Mouse (Mus musculus) neural tube, embryonic 11.5 days (tissue): ENCODE measurements around the gene Cd1d1. TPM values are rescaled to one million over a fixed set of nuclear protein-coding genes. Genes with fewer than 3 reads are reported as not detected.

Source experiments
- ATAC-seq: fragments of 200-750 bp; cut with Nextera tagmentation; 2 replicates; pipeline ENCODE4 v1.8.0; 2017; ENCODE audit warnings: moderate number of reproducible peaks, mild to moderate bottlenecking, moderate TSS enrichment, moderate library complexity; ENCODE audit not compliant: insufficient read depth, low FRiP score, low TSS enrichment
- DNase-seq: peaks from one replicate; pipeline ENCODE4 v3.0.0-alpha.2; 2015; ENCODE audit warnings: low spot score
- H3K27ac ChIP-seq: fragments of 300-500 bp; sonication (generic); 2 replicates; pipeline ENCODE4 v1.5.1; 2014; ENCODE audit warnings: low read depth, mild to moderate bottlenecking, low read length
- H3K27me3 ChIP-seq: fragments of 300-500 bp; sonication (generic); 2 replicates; pipeline ENCODE4 v1.6.1; 2014; ENCODE audit warnings: mild to moderate bottlenecking, low read length, mixed read lengths; ENCODE audit not compliant: control insufficient read depth, insufficient read depth
- H3K36me3 ChIP-seq: fragments of 300-500 bp; sonication (generic); 2 replicates; pipeline ENCODE4 v1.6.1; 2014; ENCODE audit warnings: mild to moderate bottlenecking, low read length, moderate library complexity, mixed read lengths; ENCODE audit not compliant: control insufficient read depth, insufficient read depth
- H3K4me1 ChIP-seq: fragments of 300-500 bp; sonication (generic); 2 replicates; pipeline ENCODE4 v1.6.1; 2014; ENCODE audit warnings: low read length, mixed read lengths; ENCODE audit not compliant: control insufficient read depth, insufficient read depth
- H3K4me2 ChIP-seq: fragments of 300-500 bp; sonication (generic); 2 replicates; pipeline ENCODE4 v1.6.1; 2014; ENCODE audit warnings: low read depth, mild to moderate bottlenecking, moderate library complexity
- H3K4me3 ChIP-seq: fragments of 300-500 bp; sonication (generic); 2 replicates; pipeline ENCODE4 v1.5.1; 2014; ENCODE audit warnings: low read depth, low read length
- H3K9ac ChIP-seq: fragments of 300-500 bp; sonication (generic); 2 replicates; pipeline ENCODE4 v1.6.1; 2014; ENCODE audit warnings: mild to moderate bottlenecking, low read length
- H3K9me3 ChIP-seq: fragments of 300-500 bp; sonication (generic); 2 replicates; pipeline ENCODE4 v1.6.1; 2016; ENCODE audit warnings: low read length; ENCODE audit not compliant: control insufficient read depth
- WGBS: fragments of 180-500 bp; shearing (Covaris S2); extraction: QIAGEN DNeasy Blood & Tissue Kit; methylation state at CpG from one replicate; pipeline ENCODE4 v1.1.7; 2014; 5-methylcytosine and 5-hydroxymethylcytosine counted together
- polyA plus RNA-seq: library from polyadenylated mRNA; unstranded; fragments of >200 nt; fragmentation: Nextera tagmentation; extraction: Ambion mirVana; gene quantifications from 2 replicates; pipeline ENCODE4 v1.2.1, GENCODE M21; 2014

The Cd1d1 gene
- 26.9 and 32.0 TPM in 2 replicates for polyA plus RNA-seq

DNA sequence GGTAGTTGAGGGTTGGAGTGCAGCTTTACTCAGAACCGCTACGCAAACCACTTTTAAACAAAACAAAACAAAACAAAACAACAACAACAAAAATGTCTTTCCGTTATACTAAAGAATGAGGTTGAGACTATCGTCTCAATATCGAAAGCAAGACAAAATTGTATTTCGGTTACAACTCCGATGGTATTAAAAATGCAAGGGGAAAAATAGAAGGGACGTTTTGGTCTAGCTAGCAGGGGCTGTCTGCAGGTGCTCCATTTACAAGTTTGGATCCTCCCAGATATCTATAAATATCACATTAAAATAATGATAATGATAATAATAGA is at the start of gene Cd1d1:
Gene Cd1d1, minus strand, starts transcription at position 27 of the 326 bp plus-strand sequence.
- no peak for DNase-seq
- H3K4me2 ChIP-seq, result peak within 1 kb of the TSS; percentile 48
- H3K4me1 ChIP-seq, result no peaks in the 10 kb centered on the region
- no peak for ATAC-seq
- no peaks in the 10 kb centered on the region for H3K27me3 ChIP-seq
- H3K27ac ChIP-seq, result 0 out of 2 replicates have a peak within 1 kb of the TSS, but pooled peaks have one; percentile 29
- whole genome bisulfite sequencing, result 41% methylated on average over 8 of the region's 8 CpGs
- H3K9ac ChIP-seq, result peak within 1 kb of the TSS; percentile 72
- H3K36me3 ChIP-seq, result no peaks in the 10 kb centered on the region
- H3K4me3 ChIP-seq, result peak within 1 kb of the TSS; percentile 56
- no peaks in the 10 kb centered on the region for H3K9me3 ChIP-seq

DNA sequence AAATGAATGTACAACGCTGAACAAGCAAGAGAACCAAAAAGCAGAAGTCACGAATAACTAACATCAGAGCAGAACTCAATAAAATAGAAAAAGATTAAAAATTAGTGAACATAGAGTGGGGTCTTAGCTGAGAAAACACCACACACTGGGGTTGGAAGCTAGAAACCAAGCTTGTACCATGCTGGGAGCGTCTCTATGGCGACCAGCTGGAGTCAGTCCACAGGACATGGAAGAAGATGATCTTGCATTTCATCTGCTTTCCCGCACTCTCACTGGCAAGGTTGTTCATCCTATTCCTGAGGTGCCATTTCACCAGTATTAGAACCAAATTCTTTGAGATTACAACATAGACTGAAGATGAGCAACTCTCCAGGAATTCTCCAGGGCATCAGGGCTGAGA is 48.6 kb upstream of the Cd1d1 start:
- no peak overlapping the region for H3K4me2 ChIP-seq
- no peaks in the 10 kb centered on the region for H3K27me3 ChIP-seq
- H3K36me3 ChIP-seq, result no peaks in the 10 kb centered on the region
- no peak overlapping the region for H3K27ac ChIP-seq
- no peaks in the 10 kb centered on the region for H3K9me3 ChIP-seq
- H3K4me3 ChIP-seq, result no peak overlapping the region
- H3K4me1 ChIP-seq, result no peaks in the 10 kb centered on the region
- ATAC-seq, result no peak
- no peak for DNase-seq
- H3K9ac ChIP-seq, result no peak overlapping the region
- 90% methylated on average over 5 of the region's 5 CpGs for WGBS

DNA sequence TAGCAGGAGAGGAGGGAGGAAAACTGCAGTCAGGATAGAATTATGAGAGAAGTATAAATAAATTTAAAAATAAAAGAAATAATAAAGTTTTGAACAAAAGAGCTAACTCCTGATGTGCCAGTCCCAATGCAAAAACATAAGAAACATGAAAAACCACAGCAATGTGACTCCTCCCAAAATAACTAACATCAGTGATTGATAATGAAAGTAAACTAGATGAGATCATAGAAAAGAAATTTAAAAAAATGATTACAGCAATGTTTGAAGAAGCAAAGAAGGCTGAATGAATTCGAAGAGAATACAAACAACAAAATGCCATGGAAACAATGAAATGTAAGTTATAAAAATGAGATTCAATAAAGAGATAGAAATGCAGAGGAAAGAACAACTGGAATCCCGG is 42.5 kb upstream of the Cd1d1 start:
- H3K4me3 ChIP-seq, result no peak overlapping the region
- H3K4me2 ChIP-seq, result no peak overlapping the region
- ATAC-seq (no peak), DNase-seq (no peak)
- H3K9ac ChIP-seq, result no peak overlapping the region
- no peaks in the 10 kb centered on the region for H3K9me3 ChIP-seq
- H3K4me1 ChIP-seq, result no peaks in the 10 kb centered on the region
- 87% methylated on average over 2 of the region's 2 CpGs for WGBS
- H3K27me3 ChIP-seq, result no peaks in the 10 kb centered on the region
- H3K36me3 ChIP-seq, result no peaks in the 10 kb centered on the region
- H3K27ac ChIP-seq, result no peak overlapping the region

DNA sequence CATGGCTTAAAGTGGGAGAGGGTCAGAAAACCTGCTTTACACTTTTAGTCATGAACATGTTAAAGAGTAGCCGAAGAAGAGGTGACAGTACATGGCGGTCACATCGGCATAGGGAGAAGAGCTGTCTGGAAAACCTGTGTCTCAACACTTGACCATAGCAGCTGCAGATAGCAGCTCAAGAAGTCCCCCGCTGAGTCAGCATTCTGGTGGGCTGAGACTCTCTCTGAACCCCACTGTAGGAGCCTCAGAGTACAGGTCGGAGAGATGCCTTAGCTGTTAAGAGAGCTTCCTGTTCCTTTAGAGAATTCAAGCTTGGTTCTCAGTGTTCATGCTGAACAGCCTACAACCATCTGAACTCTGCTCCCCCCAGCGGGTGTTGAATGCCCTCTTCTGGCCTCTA is 39.3 kb upstream of the Cd1d1 start:
- no peaks in the 10 kb centered on the region for H3K9me3 ChIP-seq
- H3K4me2 ChIP-seq, result no peak overlapping the region
- H3K27me3 ChIP-seq, result no peaks in the 10 kb centered on the region
- no peak overlapping the region for H3K27ac ChIP-seq
- no peak overlapping the region for H3K9ac ChIP-seq
- ATAC-seq, result no peak
- DNase-seq, result no peak
- WGBS, result 91% methylated on average over 6 of the region's 6 CpGs
- H3K4me3 ChIP-seq, result no peak overlapping the region
- no peaks in the 10 kb centered on the region for H3K4me1 ChIP-seq
- no peaks in the 10 kb centered on the region for H3K36me3 ChIP-seq

DNA sequence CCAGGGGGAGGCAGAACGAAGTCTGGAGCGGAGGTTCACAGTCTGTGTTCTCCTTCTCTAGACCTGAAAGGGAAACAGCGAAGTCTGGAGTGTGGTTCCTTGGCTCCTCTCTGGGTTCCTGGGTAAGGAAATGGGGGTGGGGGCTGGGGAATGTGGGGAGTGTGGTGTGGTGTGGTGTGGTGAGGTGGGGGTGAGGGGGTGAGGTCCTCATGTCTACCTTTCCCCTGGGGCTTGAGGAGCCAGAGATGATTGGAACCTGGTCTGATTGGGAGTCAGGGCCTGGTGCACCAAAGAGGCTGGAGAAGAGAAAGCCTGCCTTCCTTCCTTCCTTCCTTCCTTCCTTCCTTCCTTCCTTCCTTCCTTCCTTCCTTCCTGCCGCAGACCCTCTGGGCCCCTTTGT is 34.8 kb upstream of the Cd1d1 start:
- H3K9ac ChIP-seq, result no peak overlapping the region
- no peaks in the 10 kb centered on the region for H3K4me1 ChIP-seq
- ATAC-seq (no peak), DNase-seq (no peak)
- WGBS, result 88% methylated on average over 3 of the region's 4 CpGs
- H3K4me3 ChIP-seq, result no peak overlapping the region
- H3K27me3 ChIP-seq, result no peaks in the 10 kb centered on the region
- no peaks in the 10 kb centered on the region for H3K36me3 ChIP-seq
- no peaks in the 10 kb centered on the region for H3K9me3 ChIP-seq
- H3K27ac ChIP-seq, result no peak overlapping the region
- H3K4me2 ChIP-seq, result no peak overlapping the region

DNA sequence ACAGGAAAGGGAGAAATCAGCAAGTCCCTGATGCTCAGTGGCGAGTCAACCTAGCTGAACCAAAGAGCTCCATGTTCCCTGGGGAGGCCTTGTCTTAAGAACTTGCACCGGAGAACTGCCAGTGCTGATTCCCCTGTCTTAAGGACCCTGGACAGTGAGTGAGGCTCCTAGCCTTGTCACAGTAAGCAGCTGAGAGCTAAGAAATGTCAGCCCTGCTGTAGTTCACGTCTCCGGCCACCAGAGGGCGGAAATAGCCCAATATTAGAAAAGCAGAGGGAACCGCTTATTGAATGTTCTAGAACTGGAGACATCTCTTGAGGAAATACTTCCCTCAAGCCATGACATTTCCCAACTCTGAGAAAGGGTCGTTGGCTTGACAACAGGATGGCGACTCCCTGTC is 34.1 kb upstream of the Cd1d1 start:
- no peaks in the 10 kb centered on the region for H3K4me1 ChIP-seq
- H3K27ac ChIP-seq, result no peak overlapping the region
- DNase-seq, result peak; percentile 81
- no peaks in the 10 kb centered on the region for H3K9me3 ChIP-seq
- H3K27me3 ChIP-seq, result no peaks in the 10 kb centered on the region
- H3K4me3 ChIP-seq, result no peak overlapping the region
- H3K4me2 ChIP-seq, result no peak overlapping the region
- ATAC-seq, result 0 out of 2 replicates have a peak, but pooled peaks have one; percentile 35
- no peak overlapping the region for H3K9ac ChIP-seq
- H3K36me3 ChIP-seq, result no peaks in the 10 kb centered on the region
- whole genome bisulfite sequencing, result 28% methylated on average over 8 of the region's 8 CpGs

DNA sequence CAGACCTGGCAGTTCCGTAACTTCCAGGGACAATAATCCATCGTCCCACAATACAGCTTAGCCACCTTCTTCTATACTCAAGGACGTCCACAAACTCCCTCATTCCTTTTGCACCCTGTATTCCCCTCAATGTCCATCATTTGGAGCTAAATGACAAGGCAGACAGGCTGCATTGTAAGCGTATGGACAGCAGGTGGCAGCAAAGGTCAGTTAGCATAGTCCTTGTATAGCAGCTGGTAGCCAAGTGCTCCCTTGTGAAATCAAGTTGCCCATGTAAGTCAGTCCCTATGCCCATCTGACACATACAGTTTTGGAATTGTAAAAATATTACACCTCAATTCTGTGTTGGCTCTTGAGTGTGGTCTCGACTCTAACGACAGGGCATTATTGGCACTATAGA is 31.6 kb upstream of the Cd1d1 start:
- Histone ChIP-seq H3K4me3 (no peak overlapping the region), H3K9me3 (no peaks in the 10 kb centered on the region), H3K4me2 (no peak overlapping the region), H3K27me3 (no peaks in the 10 kb centered on the region), H3K4me1 (no peaks in the 10 kb centered on the region), H3K36me3 (no peaks in the 10 kb centered on the region), H3K27ac (no peak overlapping the region), H3K9ac (no peak overlapping the region)
- 26% methylated on average over 6 of the region's 6 CpGs for WGBS
- DNase-seq, result peak; percentile 77
- no peak for ATAC-seq

DNA sequence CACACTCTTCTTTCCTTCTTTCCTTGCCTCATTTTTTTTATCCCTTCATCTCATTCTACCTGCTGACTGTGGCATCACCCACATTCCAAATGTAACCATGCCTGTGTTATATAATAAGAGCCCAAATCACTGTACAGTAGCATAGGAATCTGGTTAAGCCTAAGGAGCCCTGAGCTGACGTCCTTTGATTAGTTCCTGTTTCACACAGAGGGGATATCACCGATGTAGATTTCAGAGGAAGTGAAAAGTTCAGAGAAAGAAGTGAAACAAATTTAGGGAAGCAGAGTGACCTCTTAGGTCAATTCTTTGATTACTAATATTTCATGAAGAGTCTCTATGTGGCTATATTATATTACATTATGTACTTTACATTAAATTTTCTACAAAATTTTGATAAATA is 18.5 kb upstream of the Cd1d1 start:
- Histone ChIP-seq H3K27me3 (no peaks in the 10 kb centered on the region), H3K4me2 (no peak overlapping the region), H3K36me3 (no peaks in the 10 kb centered on the region), H3K9me3 (no peaks in the 10 kb centered on the region), H3K9ac (no peak overlapping the region), H3K4me1 (no peaks in the 10 kb centered on the region), H3K4me3 (no peak overlapping the region), H3K27ac (no peak overlapping the region)
- ATAC-seq (no peak), DNase-seq (no peak)
- 92% methylated on average over 2 of the region's 2 CpGs for WGBS

DNA sequence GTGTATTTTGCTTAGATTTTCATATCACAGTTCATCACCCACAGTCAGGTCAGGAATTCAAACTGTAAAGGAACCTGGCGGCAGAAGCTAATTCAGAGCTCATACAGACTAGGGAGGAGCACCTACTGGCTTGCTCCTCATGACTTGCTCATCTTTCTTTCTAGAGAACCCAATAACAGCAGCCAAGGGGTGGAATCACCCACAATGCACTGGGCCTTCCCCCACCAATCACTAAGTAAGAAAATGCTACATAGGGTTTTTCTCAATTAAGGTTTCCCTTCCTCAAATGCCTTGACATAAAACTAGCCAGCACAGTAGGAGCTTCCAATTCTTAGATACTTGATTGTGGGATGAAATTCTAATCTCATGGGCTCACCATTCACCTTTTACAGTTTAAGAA is 17.8 kb upstream of the Cd1d1 start:
- 92% methylated on average over 1 of the region's 1 CpGs for whole genome bisulfite sequencing
- Histone ChIP-seq H3K4me3 (no peak overlapping the region), H3K4me2 (no peak overlapping the region), H3K4me1 (no peaks in the 10 kb centered on the region), H3K27ac (no peak overlapping the region), H3K27me3 (no peaks in the 10 kb centered on the region), H3K36me3 (no peaks in the 10 kb centered on the region), H3K9ac (no peak overlapping the region), H3K9me3 (no peaks in the 10 kb centered on the region)
- no peak for ATAC-seq
- DNase-seq, result no peak
